Comparison of ENCODE assay signal across 8 mouse cellular contexts in the genomic region with DNA sequence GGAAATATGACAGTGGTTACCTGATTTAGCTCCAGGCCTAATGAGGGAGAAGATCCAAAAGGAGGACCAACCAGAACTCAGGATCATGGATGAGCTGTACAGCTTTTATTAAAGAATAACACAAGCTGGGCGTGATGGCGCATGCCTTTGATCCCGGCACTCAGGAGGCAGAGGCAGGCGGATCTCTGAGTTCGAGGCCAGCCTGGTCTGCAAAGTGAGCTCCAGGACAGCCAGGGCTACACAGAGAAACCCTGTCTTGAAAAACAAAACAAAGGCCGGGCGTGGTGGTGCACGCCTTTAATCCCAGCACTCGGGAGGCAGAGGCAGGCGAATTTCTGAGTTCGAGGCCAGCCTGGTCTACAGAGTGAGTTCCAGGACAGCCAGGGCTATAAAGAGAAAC. TPM values are rescaled to one million over a fixed set of nuclear protein-coding genes. Genes with fewer than 3 reads are reported as not detected.
DNase-seq lines count a peak whose midpoint lies in the region; ATAC-seq and TF ChIP-seq lines count a peak whose summit lies in the region.
"Not testable (repeated sequence)": the region's sequence is repeated elsewhere in the genome, so short reads cannot be mapped to it uniquely, and the experiment has no call there.

A gene (minus strand): TSS at position 101 of the 400 bp plus-strand sequence.

- H3K9ac ChIP-seq in embryonic facial prominence, embryonic 12.5 days; hindbrain, embryonic 13.5 days; stomach, embryonic 14.5 days (replicated peaks; ENCODE audit: low read depth, low read length): not testable (repeated sequence)

- not testable (repeated sequence) for H3K36me3 ChIP-seq in embryonic facial prominence, embryonic 12.5 days; hindbrain, embryonic 13.5 days; midbrain, embryonic 10.5 days; stomach, embryonic 14.5 days (ENCODE audit: control insufficient read depth, insufficient read depth, low read length)

- ATAC-seq in embryonic facial prominence, embryonic 12.5 days (ENCODE audit: insufficient number of reproducible peaks, insufficient read depth, low FRiP score, low TSS enrichment); hindbrain, embryonic 13.5 days (ENCODE audit: low FRiP score); stomach, embryonic 14.5 days (ENCODE audit: insufficient number of reproducible peaks, insufficient read depth, low FRiP score, low read depth): not testable (repeated sequence)

- not testable (repeated sequence) for H3K27ac ChIP-seq in embryonic facial prominence, embryonic 12.5 days; hindbrain, embryonic 13.5 days; layer of hippocampus, adult 2 months; midbrain, embryonic 10.5 days (replicated peaks); stomach, embryonic 14.5 days (ENCODE audit: low read length)

- WGBS in embryonic facial prominence, embryonic 12.5 days: 91% methylated on average over 11 of the region's 11 CpGs
- WGBS in hindbrain, embryonic 13.5 days: 91% methylated on average over 11 of the region's 11 CpGs
- 96% methylated on average over 11 of the region's 11 CpGs for WGBS in midbrain, embryonic 10.5 days
- WGBS in stomach, embryonic 14.5 days: 91% methylated on average over 11 of the region's 11 CpGs

- not testable (repeated sequence) for H3K4me2 ChIP-seq in embryonic facial prominence, embryonic 12.5 days (replicated peaks); hindbrain, embryonic 13.5 days; stomach, embryonic 14.5 days (replicated peaks; ENCODE audit: low read depth, low read length)

- intact Hi-C loops in left cerebral cortex, postnatal 4 days (cut with DNase I): not testable (repeated sequence)

- H3K27me3 ChIP-seq in embryonic facial prominence, embryonic 12.5 days; hindbrain, embryonic 13.5 days; midbrain, embryonic 10.5 days (ENCODE audit: low read depth, poor library complexity, severe bottlenecking); stomach, embryonic 14.5 days (ENCODE audit: control insufficient read depth, insufficient read depth, low read length): not testable (repeated sequence)

- not testable (repeated sequence) for TF ChIP-seq CTCF in layer of hippocampus, adult 2 months (conservative IDR thresholded peaks at IDR 0.05)

- H3K9me3 ChIP-seq in embryonic facial prominence, embryonic 12.5 days; hindbrain, embryonic 13.5 days; midbrain, embryonic 10.5 days (replicated peaks); stomach, embryonic 14.5 days (ENCODE audit: control insufficient read depth, low read depth, low read length): not testable (repeated sequence)

- H3K4me1 ChIP-seq in embryonic facial prominence, embryonic 12.5 days; stomach, embryonic 14.5 days (ENCODE audit: control insufficient read depth, insufficient read depth, low read length): not testable (repeated sequence)
- peaks cover 15% of the 10 kb centered on the region for H3K4me1 ChIP-seq in hindbrain, embryonic 13.5 days (replicated peaks)
- H3K4me1 ChIP-seq in midbrain, embryonic 10.5 days: peaks cover 14% of the 10 kb centered on the region

- DNase-seq in adrenal gland, adult 2 months; frontal cortex, adult 2 months (ENCODE audit: extremely low spot score in 1 of 2, low spot score in 1 of 2); layer of hippocampus, adult 2 months (ENCODE audit: low spot score in 2 of 2); left cerebral cortex, postnatal 4 days; midbrain, embryonic 10.5 days (ENCODE audit: low spot score): not testable (repeated sequence)

- not testable (repeated sequence) for H3K4me3 ChIP-seq in embryonic facial prominence, embryonic 12.5 days; hindbrain, embryonic 13.5 days; layer of hippocampus, adult 2 months; midbrain, embryonic 10.5 days; stomach, embryonic 14.5 days (ENCODE audit: low read depth, low read length)

RNA-seq across cellular contexts. Expression of the gene that starts here (rescaled TPM):
- total RNA-seq in adrenal gland, adult 2 months (2021): 10 to 100 TPM; 13.9 to 14.0 TPM
- 11.1 and 17.8 TPM in 2 replicates for polyA plus RNA-seq in adrenal gland, adult 2 months (2012; rRNA removed)
- 21.3 and 23.1 TPM in 2 replicates for polyA plus RNA-seq in embryonic facial prominence, embryonic 12.5 days (2016; fragmentation: Nextera tagmentation; extraction: Ambion mirVana)
- 13.6 and 15.1 TPM in 2 replicates for polyA plus RNA-seq in frontal cortex, adult 2 months (2012; rRNA removed)
- 17.5 and 19.3 TPM in 2 replicates for polyA plus RNA-seq in hindbrain, embryonic 13.5 days (2015; fragmentation: Nextera tagmentation; extraction: Ambion mirVana)
- 10 to 100 TPM; 19.7 to 20.9 TPM for total RNA-seq in layer of hippocampus, adult 2 months (2021)
- total RNA-seq in left cerebral cortex, postnatal 4 days (2021): 10 to 100 TPM; 14.4 to 14.7 TPM
- polyA plus RNA-seq in midbrain, embryonic 10.5 days (2016; fragmentation: Nextera tagmentation; extraction: Ambion mirVana): 14.7 and 17.4 TPM in 2 replicates
- 14.3 and 15.2 TPM in 2 replicates for polyA plus RNA-seq in stomach, embryonic 14.5 days (2014; fragmentation: Nextera tagmentation; extraction: Ambion mirVana)
